Mouse (Mus musculus) brain, embryonic 14.5 days (tissue): ENCODE results near the gene Lrrn2.

Source experiments
- CTCF ChIP-seq: fragments of 200-500 bp; IDR thresholded peaks from 2 replicates; pipeline ENCODE4 v1.5.1; 2012; ENCODE audit warnings: inconsistent platforms, mild to moderate bottlenecking, moderate library complexity, borderline replicate concordance; ENCODE audit not compliant: insufficient read depth, insufficient read length; ENCODE audit errors: extremely low read depth
- POLR2A ChIP-seq: fragments of 200-500 bp; IDR thresholded peaks from 2 replicates; pipeline ENCODE4 v1.6.1; 2012; ENCODE audit warnings: mild to moderate bottlenecking, inconsistent platforms, borderline replicate concordance; ENCODE audit not compliant: poor library complexity, insufficient read depth, insufficient read length, severe bottlenecking; ENCODE audit errors: extremely low read depth

GRCm38 (mm10) chr1:132899029-132899428, 19.0 kb downstream of the Lrrn2 start:
- TF ChIP-seq CTCF (no peak), POLR2A (no peak)
